Mouse (Mus musculus): ENCODE results near the gene Cyp4f40. TPM values are rescaled to one million over a fixed set of nuclear protein-coding genes. Genes with fewer than 3 reads are reported as not detected.
"Not testable (repeated sequence)": the region's sequence is repeated elsewhere in the genome, so short reads cannot be mapped to it uniquely, and the experiment has no call there.

Gene Cyp4f40
- total RNA-seq (2021) = not detected
- polyA plus RNA-seq (2012; rRNA removed) = not detected in 2 replicates
- long read RNA-seq = 0 reads

GRCm38 (mm10) chr17:32658712-32659111 is at the start of gene Cyp4f40:
Gene Cyp4f40 (plus strand): TSS chr17:32658900.
- Histone ChIP-seq H3K4me3 (no peak within 1 kb of the TSS), H3K36me3 (ENCODE audit: control insufficient read depth, insufficient read depth, low read length) (no peaks in the 10 kb centered on the region), H3K4me1 (ENCODE audit: control insufficient read depth, insufficient read depth, low read length) (no peaks in the 10 kb centered on the region), H3K27me3 (ENCODE audit: control insufficient read depth, insufficient read depth, low read length) (no peaks in the 10 kb centered on the region), H3K9ac (ENCODE audit: low read depth, low read length) (no peak within 1 kb of the TSS), H3K79me2 (replicated peaks; ENCODE audit: control insufficient read depth, insufficient read depth, low read length) (no peaks in the 10 kb centered on the region), H3K27ac (no peak within 1 kb of the TSS)
- TF ChIP-seq EP300 (IDR thresholded peaks at IDR 0.05; ENCODE audit: insufficient read depth, low read depth, low read length) (no peak), CTCF (IDR thresholded peaks at IDR 0.05) (no peak), POLR2A (IDR thresholded peaks at IDR 0.05; ENCODE audit: insufficient read depth, low read depth, low read length) (no peak)
- peak in 1 of 2 experiments; percentile 9 for DNase-seq
- intact Hi-C loops (cut with DNase I) = no loop called here
- WGBS = 3% methylated on average over 2 of the region's 2 CpGs

DNA sequence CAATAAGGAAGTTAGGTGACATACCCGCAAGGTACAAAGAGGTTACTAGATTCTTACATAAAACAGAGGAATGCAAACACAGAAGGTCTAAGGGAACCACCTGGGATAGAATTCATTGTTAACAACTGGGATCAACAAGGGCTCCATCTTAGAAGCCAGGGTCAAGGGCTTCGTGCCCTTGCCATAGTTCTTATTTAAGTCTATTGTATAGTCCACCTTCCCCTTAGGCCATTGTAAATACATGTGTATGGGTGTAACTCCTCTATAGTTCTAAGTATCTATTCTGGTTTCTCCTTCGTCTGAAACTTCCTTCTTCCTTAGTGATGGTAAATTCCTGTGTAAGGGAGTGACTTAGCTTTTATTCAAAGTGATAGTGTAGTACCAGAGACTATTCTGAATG is 48.5 kb upstream of the Cyp4f40 start:
- H3K9ac ChIP-seq (ENCODE audit: low read depth, low read length); H3K36me3 ChIP-seq (ENCODE audit: control insufficient read depth, insufficient read depth, low read length); intact Hi-C loops (cut with DNase I); H3K79me2 ChIP-seq (replicated peaks; ENCODE audit: control insufficient read depth, insufficient read depth, low read length); H3K4me1 ChIP-seq (ENCODE audit: control insufficient read depth, insufficient read depth, low read length); H3K27me3 ChIP-seq (ENCODE audit: control insufficient read depth, insufficient read depth, low read length); DNase-seq; H3K4me3 ChIP-seq; H3K27ac ChIP-seq: not testable (repeated sequence)
- WGBS = 72% methylated on average over 3 of the region's 3 CpGs

DNA sequence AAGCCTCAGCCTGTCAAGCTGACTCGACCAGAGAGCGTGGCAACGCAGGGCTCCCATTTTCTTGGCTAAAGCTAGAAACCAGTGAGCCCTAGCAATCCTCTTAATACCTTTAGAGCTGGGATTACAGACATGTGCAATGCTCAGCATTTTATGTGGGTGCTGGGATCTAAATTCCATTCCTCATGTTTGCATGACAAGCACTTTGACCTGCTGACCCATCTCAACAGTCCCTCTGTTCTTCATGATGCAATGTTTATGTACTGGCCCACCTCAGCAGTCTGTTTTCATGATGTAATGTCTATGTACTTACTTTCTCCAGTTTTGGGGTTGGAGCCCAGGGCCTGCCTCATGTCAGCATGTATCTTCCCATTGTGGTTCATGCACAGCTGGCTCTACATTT is 47.8 kb upstream of the Cyp4f40 start:
- WGBS = 63% methylated on average over 3 of the region's 3 CpGs
- H3K36me3 ChIP-seq (ENCODE audit: control insufficient read depth, insufficient read depth, low read length) = no peaks in the 10 kb centered on the region
- H3K27ac ChIP-seq = no peak overlapping the region
- no peak overlapping the region for H3K4me3 ChIP-seq
- H3K27me3 ChIP-seq (ENCODE audit: control insufficient read depth, insufficient read depth, low read length) = no peaks in the 10 kb centered on the region
- H3K9ac ChIP-seq (ENCODE audit: low read depth, low read length) = no peak overlapping the region
- TF ChIP-seq EP300 (IDR thresholded peaks at IDR 0.05; ENCODE audit: insufficient read depth, low read depth, low read length) = no peak
- no peak for TF ChIP-seq CTCF (IDR thresholded peaks at IDR 0.05)
- TF ChIP-seq POLR2A (IDR thresholded peaks at IDR 0.05; ENCODE audit: insufficient read depth, low read depth, low read length) = no peak
- DNase-seq = no peak
- intact Hi-C loops (cut with DNase I) = no loop called here
- no peaks in the 10 kb centered on the region for H3K4me1 ChIP-seq (ENCODE audit: control insufficient read depth, insufficient read depth, low read length)
- no peaks in the 10 kb centered on the region for H3K79me2 ChIP-seq (replicated peaks; ENCODE audit: control insufficient read depth, insufficient read depth, low read length)

GRCm38 (mm10) chr17:32612417-32612816 is 46.3 kb upstream of the Cyp4f40 start:
- no peak for DNase-seq
- H3K9ac ChIP-seq (ENCODE audit: low read depth, low read length) = no peak overlapping the region
- no peaks in the 10 kb centered on the region for H3K36me3 ChIP-seq (ENCODE audit: control insufficient read depth, insufficient read depth, low read length)
- WGBS = 43% methylated on average over 3 of the region's 3 CpGs
- H3K27ac ChIP-seq = no peak overlapping the region
- no peaks in the 10 kb centered on the region for H3K27me3 ChIP-seq (ENCODE audit: control insufficient read depth, insufficient read depth, low read length)
- TF ChIP-seq CTCF (IDR thresholded peaks at IDR 0.05) (no peak), EP300 (IDR thresholded peaks at IDR 0.05; ENCODE audit: insufficient read depth, low read depth, low read length) (no peak), POLR2A (IDR thresholded peaks at IDR 0.05; ENCODE audit: insufficient read depth, low read depth, low read length) (no peak)
- no peaks in the 10 kb centered on the region for H3K79me2 ChIP-seq (replicated peaks; ENCODE audit: control insufficient read depth, insufficient read depth, low read length)
- no peak overlapping the region for H3K4me3 ChIP-seq
- intact Hi-C loops (cut with DNase I) = no loop called here
- no peaks in the 10 kb centered on the region for H3K4me1 ChIP-seq (ENCODE audit: control insufficient read depth, insufficient read depth, low read length)

DNA sequence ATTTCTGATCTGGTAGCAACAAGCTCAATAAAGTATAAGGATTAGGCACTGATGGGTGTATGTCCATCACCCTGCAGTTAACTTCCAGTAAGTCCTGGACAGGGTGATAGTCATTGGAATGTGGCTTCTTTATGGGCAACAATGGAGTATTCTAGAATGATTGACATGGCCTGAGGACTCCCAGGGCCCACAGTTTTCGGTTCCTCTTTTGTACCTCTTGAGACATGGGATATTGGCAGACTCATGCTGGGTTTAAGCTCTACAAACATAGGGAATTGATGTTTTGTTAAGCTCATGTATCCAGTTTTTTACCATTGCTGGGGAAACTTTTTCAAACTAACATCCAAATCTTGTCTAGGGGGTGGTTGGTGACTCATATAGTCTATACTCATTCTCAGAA is 41.4 kb upstream of the Cyp4f40 start:
- WGBS = 47% methylated on average over 1 of the region's 1 CpGs
- Histone ChIP-seq H3K79me2 (replicated peaks; ENCODE audit: control insufficient read depth, insufficient read depth, low read length) (no peaks in the 10 kb centered on the region), H3K27ac (no peak overlapping the region), H3K27me3 (ENCODE audit: control insufficient read depth, insufficient read depth, low read length) (no peaks in the 10 kb centered on the region), H3K4me3 (no peak overlapping the region), H3K9ac (ENCODE audit: low read depth, low read length) (no peak overlapping the region), H3K4me1 (ENCODE audit: control insufficient read depth, insufficient read depth, low read length) (no peaks in the 10 kb centered on the region), H3K36me3 (ENCODE audit: control insufficient read depth, insufficient read depth, low read length) (no peaks in the 10 kb centered on the region)
- intact Hi-C loops (cut with DNase I) = no loop called here
- no peak for TF ChIP-seq POLR2A (IDR thresholded peaks at IDR 0.05; ENCODE audit: insufficient read depth, low read depth, low read length)
- no peak for TF ChIP-seq CTCF (IDR thresholded peaks at IDR 0.05)
- TF ChIP-seq EP300 (IDR thresholded peaks at IDR 0.05; ENCODE audit: insufficient read depth, low read depth, low read length) = no peak
- DNase-seq = no peak

DNA sequence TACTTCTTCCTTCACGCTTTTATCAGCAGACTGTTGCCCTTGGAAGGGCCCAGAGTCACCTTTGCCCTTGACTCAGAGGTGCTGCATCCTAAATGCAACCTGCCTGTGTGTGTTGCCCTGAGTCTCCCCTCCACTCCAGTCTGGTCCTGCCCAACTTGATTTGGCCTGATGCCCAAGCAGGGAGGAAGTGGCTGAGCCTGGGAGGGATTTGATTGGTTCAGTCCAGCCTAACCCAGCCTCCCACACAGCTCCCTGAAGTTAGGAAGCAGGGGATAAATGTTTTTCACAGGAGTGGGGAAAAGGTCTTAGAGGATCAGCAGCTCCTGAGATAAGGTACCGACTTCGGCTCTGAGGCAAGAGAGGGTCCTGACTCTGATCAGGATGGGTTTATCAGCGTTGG is 37.7 kb upstream of the Cyp4f40 start, which contains the start of gene Cyp4f37:
Cyp4f37 (plus strand) TSS at position 292 of the 400 bp plus-strand sequence.
- H3K79me2 ChIP-seq (replicated peaks; ENCODE audit: control insufficient read depth, insufficient read depth, low read length); DNase-seq; intact Hi-C loops (cut with DNase I); H3K4me1 ChIP-seq (ENCODE audit: control insufficient read depth, insufficient read depth, low read length); H3K4me3 ChIP-seq; H3K9ac ChIP-seq (ENCODE audit: low read depth, low read length); H3K36me3 ChIP-seq (ENCODE audit: control insufficient read depth, insufficient read depth, low read length); H3K27ac ChIP-seq; H3K27me3 ChIP-seq (ENCODE audit: control insufficient read depth, insufficient read depth, low read length): not testable (repeated sequence)
- 40% methylated on average over 4 of the region's 4 CpGs for WGBS

GRCm38 (mm10) chr17:32629726-32630125 is 29.0 kb upstream of the Cyp4f40 start:
- not testable (repeated sequence) for H3K27me3 ChIP-seq (ENCODE audit: control insufficient read depth, insufficient read depth, low read length); H3K79me2 ChIP-seq (replicated peaks; ENCODE audit: control insufficient read depth, insufficient read depth, low read length); H3K4me1 ChIP-seq (ENCODE audit: control insufficient read depth, insufficient read depth, low read length); DNase-seq; H3K4me3 ChIP-seq; H3K9ac ChIP-seq (ENCODE audit: low read depth, low read length); H3K27ac ChIP-seq; H3K36me3 ChIP-seq (ENCODE audit: control insufficient read depth, insufficient read depth, low read length)
- intact Hi-C loops (cut with DNase I) = loop anchor here (5.0 kb wide), 1 partner anchor 87 kb away; no protein-coding TSS in a partner anchor
- WGBS = 69% methylated on average over 7 of the region's 7 CpGs

Measured in heart, adult 2 months (tissue).